Mouse (Mus musculus) activated CD4-positive, CD25-positive, alpha-beta regulatory T cell, adult 4 months (primary cell): ENCODE measurements at regions not wholly inside any gene's neighbourhood (a gene's known extent, or its start where the extent isn't known, plus 50 kb on each side); places are given as distances from the start of the nearest gene placed in this dataset.

Experiments used
- ATAC-seq: one replicate; pipeline ENCODE4 v1.8.0; 2017

- ATAC-seq: no peak
These were observed 88.9 kb upstream of the Spred2 start for GRCm38 (mm10) chr11:19835221-19835745.

GRCm38 (mm10) chr11:19838932-19839331 lies 85.2 kb upstream of the Spred2 start:
- ATAC-seq: no peak

GRCm38 (mm10) chr11:19843084-19843483 lies 81.1 kb upstream of the Spred2 start:
- ATAC-seq: no peak

- no peak for ATAC-seq
These were observed 76.3 kb upstream of the Spred2 start for GRCm38 (mm10) chr11:19847910-19848309.

GRCm38 (mm10) chr11:19848412-19848811 lies 75.8 kb upstream of the Spred2 start:
- ATAC-seq: no peak

- no peak for ATAC-seq
These were observed 74.8 kb upstream of the Spred2 start for GRCm38 (mm10) chr11:19849347-19849811.

- no peak for ATAC-seq
These were observed 74.2 kb upstream of the Spred2 start for GRCm38 (mm10) chr11:19849844-19850420.

- no peak for ATAC-seq
These were observed 73.1 kb upstream of the Spred2 start for GRCm38 (mm10) chr11:19851022-19851615.

GRCm38 (mm10) chr11:19861596-19861995 lies 62.6 kb upstream of the Spred2 start:
- no peak for ATAC-seq

GRCm38 (mm10) chr11:19863327-19863726 lies 60.8 kb upstream of the Spred2 start:
- ATAC-seq: no peak

- no peak for ATAC-seq
These were observed 57.9 kb upstream of the Spred2 start for GRCm38 (mm10) chr11:19866262-19866661.

GRCm38 (mm10) chr11:19869671-19870070 lies 54.5 kb upstream of the Spred2 start:
- no peak for ATAC-seq

- ATAC-seq: no peak
These were observed 54.0 kb upstream of the Spred2 start for GRCm38 (mm10) chr11:19870136-19870535.

- ATAC-seq: no peak
These were observed 50.4 kb upstream of the Spred2 start for GRCm38 (mm10) chr11:19873796-19874195.
